Mouse (Mus musculus): ENCODE results near the gene Spryd7.

Gene Spryd7

GRCm38 (mm10) chr14:61535811-61536210 is 20.9 kb downstream of the Spryd7 start:
- no peak for DNase-seq (ENCODE audit: low spot score)

- no peak for DNase-seq (ENCODE audit: low spot score)
Observed at GRCm38 (mm10) chr14:61530966-61531365, 25.7 kb downstream of the Spryd7 start.

DNA sequence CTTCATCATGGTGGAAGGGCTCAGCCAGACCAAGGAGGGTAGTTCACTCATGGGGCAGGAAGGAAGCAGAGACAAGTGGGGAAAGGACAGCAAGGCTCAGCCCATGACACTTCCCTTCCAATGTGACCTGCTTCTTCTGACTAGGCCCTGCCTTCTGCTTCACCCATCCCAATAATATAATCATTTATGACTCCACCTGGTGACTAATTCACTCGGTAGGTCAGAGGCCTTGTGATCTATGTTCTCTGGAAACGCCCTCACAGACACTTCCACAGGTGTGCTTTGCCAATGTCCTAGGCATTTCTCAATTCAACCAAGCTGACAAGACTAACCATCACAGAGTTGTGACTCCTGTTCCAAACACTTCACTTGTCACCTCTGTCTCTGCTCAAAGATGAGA is 26.3 kb downstream of the Spryd7 start:
- DNase-seq (ENCODE audit: low spot score), result no peak

- no peak for DNase-seq (ENCODE audit: low spot score)
Observed at GRCm38 (mm10) chr14:61529533-61529932, 27.2 kb downstream of the Spryd7 start.

- no peak for DNase-seq (ENCODE audit: low spot score)
Observed at GRCm38 (mm10) chr14:61526006-61526405, 30.7 kb downstream of the Spryd7 start.

- no peak for DNase-seq (ENCODE audit: low spot score)
Observed at GRCm38 (mm10) chr14:61523821-61524220, 32.9 kb downstream of the Spryd7 start.

- no peak for DNase-seq (ENCODE audit: low spot score)
Observed at GRCm38 (mm10) chr14:61518659-61519480, 37.8 kb downstream of the Spryd7 start.

- DNase-seq (ENCODE audit: low spot score), result no peak
Observed at GRCm38 (mm10) chr14:61516471-61517426, 39.9 kb downstream of the Spryd7 start.

- no peak for DNase-seq (ENCODE audit: low spot score)
Observed at GRCm38 (mm10) chr14:61511494-61511893, 45.2 kb downstream of the Spryd7 start.

DNA sequence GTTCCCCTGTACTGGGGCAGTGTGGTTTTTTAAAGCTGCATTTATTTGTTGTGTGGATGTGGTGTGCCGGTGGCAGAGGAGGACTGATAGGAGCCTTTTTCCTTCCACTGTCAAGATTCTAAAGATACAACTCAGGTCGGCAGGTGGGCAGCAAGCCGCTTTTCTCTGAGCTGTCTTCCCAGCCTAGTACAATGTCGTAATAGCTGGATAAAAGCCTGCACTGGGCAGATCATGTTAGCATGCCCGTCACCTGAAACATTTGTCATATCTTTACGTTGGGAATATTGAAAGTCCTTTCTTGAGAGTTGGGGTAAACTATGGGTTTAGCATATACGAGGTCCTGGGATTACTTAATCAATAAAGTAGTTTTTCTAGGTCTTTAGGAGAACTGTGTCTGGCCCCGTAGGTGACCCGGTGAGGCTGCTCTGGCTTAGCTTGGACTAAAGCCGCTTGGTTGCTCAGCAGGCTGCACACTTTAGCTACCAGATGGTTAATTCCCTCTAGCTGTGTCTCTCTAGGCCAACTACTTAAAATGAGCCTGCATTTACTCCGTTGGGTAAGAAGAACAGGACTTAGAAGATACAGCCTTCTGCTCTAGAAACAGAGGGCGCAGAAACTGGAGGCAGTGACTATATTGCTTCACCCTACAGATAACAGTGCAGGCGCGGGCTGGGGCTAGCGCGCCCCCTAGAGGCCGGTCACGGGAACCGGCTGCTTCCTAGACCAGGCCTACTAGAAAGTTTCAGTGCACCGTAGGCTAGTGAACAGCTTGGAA is 58.8 kb downstream of the Spryd7 start:
- DNase-seq (ENCODE audit: low spot score), result peak; percentile 92

DNA sequence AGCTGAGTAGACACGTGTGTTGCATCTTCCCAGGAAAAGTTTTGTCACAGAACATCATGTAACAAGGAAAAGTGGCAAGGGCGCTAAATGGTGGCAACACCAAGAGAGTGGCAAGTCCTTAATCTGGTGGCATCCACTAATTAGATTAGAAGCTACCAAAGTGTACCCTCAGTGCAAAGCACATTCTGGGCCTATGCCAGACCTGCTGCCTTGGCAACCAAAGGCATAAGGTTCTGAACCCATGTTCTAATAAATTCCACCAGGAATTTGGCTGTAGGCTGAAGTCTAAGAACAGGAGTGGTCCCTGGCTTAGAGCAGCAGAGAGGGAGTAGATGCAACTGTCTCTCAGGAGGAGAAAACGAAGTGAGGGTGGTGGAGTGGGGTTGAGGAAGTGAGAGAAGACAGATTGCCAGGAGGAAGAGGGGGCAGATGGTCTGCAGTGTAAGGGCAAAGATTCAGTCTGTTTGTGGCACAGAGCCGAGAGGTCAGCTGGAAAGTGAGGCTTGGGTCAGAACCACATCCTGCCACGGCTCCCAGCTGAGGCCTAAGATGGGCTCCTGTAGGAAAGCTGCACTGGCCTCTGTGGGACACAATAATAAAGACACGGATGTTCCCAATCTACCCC is 63.1 kb downstream of the Spryd7 start:
- no peak for DNase-seq (ENCODE audit: low spot score)
